Mouse (Mus musculus) layer of hippocampus, postnatal 14 days (tissue): ENCODE data around the gene 4930539E08Rik. TPM values are rescaled to one million over a fixed set of nuclear protein-coding genes. Genes with fewer than 3 reads are reported as not detected.

Experiments
- DNase-seq, 2 experiments: peaks; one replicate each; pipeline ENCODE4 v3.0.0; 2021 to 2022; ENCODE audit warnings: low spot score in 2 of 2, mixed read lengths in 1 of 2
- total RNA-seq, 2 experiments: library from RNA; stranded (reverse); gene quantifications; 2 replicates each; pipeline ENCODE4 v1.2.3; 2021

The 4930539E08Rik gene
- total RNA-seq, 2 experiments from 2014 or later = 3.2 to 3.8 TPM

DNA sequence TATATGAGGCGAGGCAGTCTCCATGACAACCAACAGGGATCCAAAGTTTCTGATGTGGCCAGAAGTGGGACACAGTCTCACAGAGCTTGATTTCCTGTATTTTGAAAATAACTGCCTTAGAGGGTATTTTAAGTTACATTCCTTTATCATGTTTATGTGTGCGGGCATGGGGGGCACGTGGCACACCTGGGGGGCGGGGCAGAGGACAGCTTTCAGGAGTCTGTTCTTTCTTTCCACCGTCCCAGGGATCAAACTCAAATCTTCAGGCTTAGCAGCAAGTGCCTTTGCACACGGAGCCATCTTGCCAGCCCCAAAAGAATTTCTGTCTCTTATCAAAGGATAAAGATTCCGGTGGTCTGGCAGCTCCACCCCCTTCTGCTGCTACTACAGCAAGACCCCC, 51.2 kb downstream of the 4930539E08Rik start:
- DNase-seq = no peak

DNA sequence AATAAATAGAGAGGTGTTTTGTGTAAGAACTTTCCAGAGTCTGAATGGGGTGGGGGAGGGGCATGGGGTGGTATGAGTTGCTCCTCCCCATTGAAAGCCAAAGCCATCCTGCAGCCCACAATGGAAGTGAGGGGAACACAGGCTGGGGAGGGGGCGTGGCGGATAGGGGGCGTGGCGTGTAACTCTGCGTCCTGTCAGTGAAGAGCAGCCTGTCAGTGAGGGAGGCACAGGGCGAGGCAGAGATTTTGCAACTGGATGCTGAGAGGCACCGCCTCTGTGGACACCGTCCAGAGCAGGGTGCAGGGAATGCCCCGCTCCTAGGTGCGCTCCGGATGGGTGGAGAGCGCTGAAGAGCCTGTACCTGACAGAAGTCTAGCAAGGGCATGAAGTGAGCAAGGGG, 56.9 kb downstream of the 4930539E08Rik start, which contains the start of gene Pnpla1:
Gene Pnpla1, plus strand, starts transcription at position 207 of the 400 bp plus-strand sequence.
- DNase-seq = no peak

DNA sequence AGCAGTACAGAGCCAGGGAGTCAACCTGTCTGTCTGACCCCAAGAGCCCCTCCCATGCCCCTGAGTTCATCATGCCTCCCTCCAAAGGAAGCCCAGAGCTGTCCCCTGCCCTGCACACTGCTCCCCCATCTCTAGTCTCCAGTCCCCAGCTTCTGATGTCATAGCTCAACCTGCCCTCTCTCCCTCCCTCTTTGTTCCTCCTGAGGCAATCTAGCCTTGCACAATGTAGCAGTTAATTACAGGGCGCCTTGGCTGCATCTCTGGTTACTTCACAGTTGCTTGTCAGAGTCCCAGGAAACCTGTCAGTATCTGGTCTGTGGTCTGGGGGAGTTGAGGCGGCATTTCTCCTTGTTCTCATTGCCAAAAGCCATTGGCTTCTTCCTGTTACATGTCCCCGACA, 59.1 kb downstream of the 4930539E08Rik start:
- no peak for DNase-seq

DNA sequence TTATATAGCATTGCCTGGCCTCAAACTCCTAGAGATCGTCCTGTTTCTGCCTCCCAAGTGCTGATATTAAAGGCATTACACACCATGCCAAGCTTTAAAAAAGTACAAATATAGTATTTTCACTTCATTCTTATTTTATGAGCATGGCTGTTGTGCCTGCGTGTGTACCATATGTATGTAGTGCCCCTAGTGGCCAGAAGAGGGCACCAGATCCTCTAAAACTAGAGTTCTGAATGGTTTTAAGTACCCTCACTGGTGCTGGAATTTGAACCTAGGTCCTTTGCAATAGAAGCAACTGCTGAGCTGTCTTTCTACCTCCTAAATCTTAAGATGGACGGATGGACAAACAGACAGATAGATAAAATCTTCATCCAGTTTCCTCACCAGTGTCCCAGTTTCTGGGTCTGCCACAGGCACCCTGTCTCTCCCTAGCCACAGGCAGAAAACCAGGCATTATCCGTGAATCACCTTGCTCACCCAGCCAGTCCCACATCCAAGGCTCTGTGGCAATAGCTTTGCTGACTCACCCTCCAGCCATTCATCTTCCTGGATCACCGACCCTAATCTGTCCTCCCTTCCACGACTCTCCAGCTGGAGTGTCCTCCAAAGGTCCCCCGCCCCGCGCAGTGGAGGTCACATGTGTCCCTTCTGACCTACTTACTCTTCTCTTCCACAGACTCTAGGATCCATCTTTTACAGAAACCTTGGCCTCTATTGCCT, 59.8 kb downstream of the 4930539E08Rik start:
- no peak for DNase-seq

DNA sequence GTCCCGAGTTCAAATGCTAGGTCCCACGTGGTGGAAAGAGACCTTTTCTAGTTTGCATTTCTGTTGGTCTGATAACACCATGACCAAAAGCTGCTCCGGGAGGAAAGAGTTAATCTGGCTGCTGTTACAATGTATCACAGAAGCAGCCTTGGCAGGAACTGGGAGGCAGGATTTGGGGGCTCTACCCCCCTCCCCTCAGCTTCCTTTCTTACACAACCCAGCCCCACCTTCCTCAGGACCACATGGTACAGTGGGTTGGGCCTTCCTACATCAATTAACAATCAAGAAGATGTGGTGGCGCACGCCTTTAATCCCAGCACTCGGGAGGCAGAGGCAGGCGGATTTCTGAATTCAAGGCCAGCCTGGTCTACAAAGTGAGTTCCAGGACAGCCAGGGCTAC, 60.7 kb downstream of the 4930539E08Rik start:
- no peak for DNase-seq

DNA sequence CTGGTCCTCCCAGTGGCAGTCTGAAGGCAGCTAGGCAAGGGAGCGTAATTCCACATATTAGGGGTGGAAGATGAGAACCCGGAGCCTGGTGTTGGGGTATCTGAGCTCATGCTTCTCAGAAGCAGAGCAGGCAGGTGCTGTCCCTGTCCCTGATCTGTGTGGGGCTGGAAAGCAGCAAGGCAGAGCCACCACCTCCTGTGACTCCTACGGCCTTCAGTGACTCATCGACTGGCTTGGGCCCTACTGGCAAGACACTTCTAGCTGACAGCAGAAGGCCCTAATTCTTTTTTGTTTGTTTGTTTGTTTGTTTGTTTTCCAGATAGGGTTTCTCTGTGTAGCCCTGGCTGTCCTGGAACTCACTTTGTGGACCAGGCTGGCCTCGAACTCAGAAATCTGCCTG, 64.6 kb downstream of the 4930539E08Rik start:
- no peak for DNase-seq

DNA sequence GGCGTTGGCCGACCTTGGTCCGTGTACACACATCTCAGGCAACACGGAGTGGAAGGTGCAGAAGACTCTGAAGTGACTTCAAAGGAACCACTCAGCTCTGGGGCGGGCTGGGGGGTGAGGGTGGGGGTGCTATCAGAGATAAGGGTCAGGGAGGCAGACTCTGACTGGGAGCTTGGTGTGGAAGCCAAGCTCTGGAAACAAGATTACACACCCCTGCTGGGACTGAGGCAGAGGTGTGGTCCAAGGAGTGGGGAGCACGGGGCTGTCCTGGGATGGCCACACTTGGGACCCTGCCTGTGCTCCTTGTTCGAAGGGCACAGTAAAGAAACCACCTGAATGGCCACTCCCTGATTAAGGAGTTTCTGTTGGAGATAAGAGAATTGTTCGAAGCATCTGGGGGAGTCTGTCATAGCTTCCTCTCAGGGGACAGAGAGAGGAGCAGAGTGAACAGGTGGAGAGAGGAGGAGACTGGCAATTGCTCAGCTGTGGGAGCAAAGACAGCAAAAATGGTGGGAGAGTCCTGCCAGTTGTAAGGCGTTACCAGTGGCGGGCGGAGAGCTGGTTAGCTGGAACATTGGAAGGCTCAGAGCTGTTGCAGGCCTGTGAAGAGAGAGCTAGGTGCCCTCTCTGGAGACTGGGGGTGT, 68.0 kb downstream of the 4930539E08Rik start:
- DNase-seq = no peak

Other genes with a start within 250 kb of the 4930539E08Rik start
- 1 to 10 TPM; 9.0 TPM for gene Slc26a8, start 225.1 kb downstream of the 4930539E08Rik start, total RNA-seq
- gene Mapk14, start 224.0 kb downstream of the 4930539E08Rik start, total RNA-seq = 10 to 100 TPM; 66.5 to 68.1 TPM
- 1 to 10 TPM; 1.4 to 2.3 TPM for gene AC170998.1, start 189.2 kb downstream of the 4930539E08Rik start, total RNA-seq
- gene Mapk13, start 146.0 kb downstream of the 4930539E08Rik start, total RNA-seq = 1 to 10 TPM; 1.0 to 1.5 TPM
- 10 to 100 TPM; 31.8 to 35.7 TPM for gene Brpf3, start 114.2 kb downstream of the 4930539E08Rik start, total RNA-seq
- under 1 TPM; 0.18 to 0.26 TPM for gene Pnpla1, start 56.9 kb downstream of the 4930539E08Rik start, total RNA-seq
- gene Pxt1, start 28.5 kb upstream of the 4930539E08Rik start, total RNA-seq = not detected
- 10 to 100 TPM; 76.2 to 77.7 TPM for gene Kctd20, start 36.6 kb upstream of the 4930539E08Rik start, total RNA-seq
- gene Stk38, start 92.7 kb upstream of the 4930539E08Rik start, total RNA-seq = 10 to 100 TPM; 57.0 to 61.1 TPM
- gene Srsf3, start 117.3 kb upstream of the 4930539E08Rik start, total RNA-seq = 100 to 1,000 TPM; 127 to 160 TPM
- gene Cdkn1a, start 175.7 kb upstream of the 4930539E08Rik start, total RNA-seq = 10 to 100 TPM; 24.9 to 26.0 TPM
- gene Rab44, start 198.8 kb upstream of the 4930539E08Rik start, total RNA-seq = under 1 TPM; 0.12 to 0.26 TPM